Mouse (Mus musculus) testis, postnatal 10 days (tissue): Measurements from ENCODE around the gene Avil.
"Not testable (repeated sequence)": the region's sequence is repeated elsewhere in the genome, so short reads cannot be mapped to it uniquely, and the experiment has no call there.

Source experiments
- DNase-seq: peaks from one replicate; pipeline ENCODE4 v3.0.0; 2021; ENCODE audit warnings: low spot score

Avil gene

DNA sequence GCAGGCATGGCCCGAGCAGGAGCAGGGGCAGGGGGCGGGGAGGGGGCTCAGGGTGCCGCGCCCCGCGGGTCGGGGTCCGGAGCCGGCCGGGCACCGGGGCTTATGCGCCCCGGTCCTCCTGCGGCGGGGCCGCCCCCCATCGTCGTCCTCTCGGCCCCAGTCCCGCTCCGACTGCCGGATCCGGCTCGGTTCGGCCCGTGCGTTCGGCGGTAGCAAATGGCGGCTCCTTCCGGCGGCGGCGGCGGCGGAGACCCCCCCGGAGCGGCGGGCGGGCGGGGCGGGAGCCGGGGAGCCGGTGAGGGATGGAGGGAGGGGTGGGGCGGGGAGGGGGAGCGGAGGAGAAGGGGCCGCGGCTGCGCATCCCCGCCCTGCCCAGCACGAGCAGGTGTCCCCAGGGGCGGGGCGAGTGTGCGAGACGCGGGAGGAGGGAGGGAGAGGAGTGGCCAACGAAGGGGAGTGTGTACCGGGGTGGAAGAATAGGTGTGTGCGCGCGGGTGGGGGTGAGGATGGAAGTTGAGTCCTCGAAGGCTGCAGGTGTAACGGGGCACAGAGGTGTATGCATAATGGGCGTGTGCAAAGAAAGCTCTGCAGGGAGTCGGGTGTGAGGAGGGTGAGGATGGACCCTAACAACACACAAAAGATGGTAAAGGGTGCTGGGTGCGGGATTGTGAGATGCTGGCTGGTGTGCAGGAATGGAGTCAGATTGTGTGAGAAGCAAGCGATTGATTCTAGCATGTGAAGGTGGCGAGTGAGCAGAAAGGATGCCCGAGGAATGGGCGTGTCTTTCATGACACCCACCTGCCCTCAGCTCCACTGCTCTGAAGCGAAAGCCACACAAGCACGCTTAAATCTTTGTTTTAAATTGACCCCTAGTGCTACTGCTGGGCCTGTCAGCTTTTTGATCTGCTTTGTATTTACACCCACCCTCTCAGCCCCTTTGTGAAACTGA lies 59.7 kb downstream of the Avil start, which contains the start of gene March9:
Gene March9 (minus strand): TSS at position 217 of the 949 bp plus-strand sequence.
- peak; percentile 81 for DNase-seq

DNA sequence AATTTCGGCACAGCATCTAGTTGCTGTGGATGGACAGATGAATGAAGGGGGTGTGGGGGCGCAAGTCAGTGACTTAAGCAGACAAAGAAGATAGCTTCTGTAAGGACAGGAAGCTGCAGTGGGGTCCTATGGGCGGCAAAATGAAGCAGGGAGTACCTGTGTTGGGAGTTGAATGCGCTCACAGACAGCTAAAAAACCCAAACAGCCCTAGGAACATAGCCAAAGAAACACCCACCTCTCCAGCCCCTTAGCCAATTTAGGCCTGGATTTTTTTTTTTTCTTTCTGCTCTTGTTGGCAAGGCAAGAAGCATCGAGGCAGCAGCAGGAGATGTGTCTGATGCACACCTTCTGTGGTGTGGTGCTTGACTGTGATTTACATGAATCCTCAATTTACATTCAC lies 60.6 kb downstream of the Avil start:
- no peak for DNase-seq

DNA sequence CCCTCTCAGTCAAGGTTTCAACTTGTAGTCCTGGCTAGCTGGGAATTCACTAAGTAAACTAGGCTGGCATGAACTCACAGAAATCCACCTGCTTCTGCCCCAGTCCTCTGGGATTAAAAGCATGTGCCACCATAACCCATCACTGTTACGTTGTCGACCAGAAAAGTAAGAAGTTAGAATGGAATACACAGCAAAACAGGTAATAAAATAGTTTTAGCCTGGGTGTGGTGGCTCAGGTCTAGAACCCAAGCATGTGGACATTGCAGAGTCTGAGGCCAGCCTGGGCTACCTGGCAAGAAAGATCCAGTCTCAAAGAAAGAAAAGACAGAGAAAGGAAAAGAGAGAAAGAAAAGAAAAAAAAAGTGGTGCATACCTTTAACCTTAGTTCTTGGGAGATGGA lies 61.0 kb downstream of the Avil start:
- no peak for DNase-seq

DNA sequence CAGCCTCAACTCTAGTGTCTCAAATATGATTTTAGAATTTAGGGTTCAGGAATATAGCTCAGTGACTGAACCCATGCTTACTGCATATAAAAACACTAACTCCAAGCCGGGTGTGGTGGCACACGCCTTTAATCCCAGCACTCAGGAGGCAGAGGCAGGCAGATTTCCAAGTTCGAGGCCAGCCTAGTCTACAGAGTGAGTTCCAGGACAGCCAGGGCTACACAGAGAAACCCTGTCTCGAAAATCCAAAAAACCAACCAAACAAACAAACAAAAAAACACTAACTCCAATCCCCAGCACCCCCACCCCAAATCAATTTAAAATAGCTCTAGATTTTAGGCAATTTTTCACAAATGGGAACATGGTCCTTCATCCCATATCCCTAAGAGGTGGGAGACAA lies 61.6 kb downstream of the Avil start:
- DNase-seq = not testable (repeated sequence)

DNA sequence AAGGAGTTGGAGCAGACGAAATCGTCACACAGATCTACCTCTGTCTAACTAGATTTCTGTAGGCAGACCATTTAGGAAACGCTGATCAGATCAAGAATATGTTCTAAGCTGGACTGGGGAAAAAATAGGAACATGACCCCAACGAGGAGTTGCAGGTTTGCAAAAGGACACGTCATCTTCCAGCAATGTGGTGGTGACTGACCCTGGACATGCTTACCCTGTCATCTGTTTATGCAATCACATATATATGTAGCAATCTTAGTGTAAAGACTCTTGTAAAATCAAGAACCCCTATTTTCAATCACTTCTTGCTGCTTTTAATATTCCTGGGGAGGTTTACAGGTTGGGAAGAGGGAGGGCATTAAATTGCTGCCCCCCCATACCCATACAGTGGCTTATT lies 62.0 kb downstream of the Avil start:
- DNase-seq = no peak

DNA sequence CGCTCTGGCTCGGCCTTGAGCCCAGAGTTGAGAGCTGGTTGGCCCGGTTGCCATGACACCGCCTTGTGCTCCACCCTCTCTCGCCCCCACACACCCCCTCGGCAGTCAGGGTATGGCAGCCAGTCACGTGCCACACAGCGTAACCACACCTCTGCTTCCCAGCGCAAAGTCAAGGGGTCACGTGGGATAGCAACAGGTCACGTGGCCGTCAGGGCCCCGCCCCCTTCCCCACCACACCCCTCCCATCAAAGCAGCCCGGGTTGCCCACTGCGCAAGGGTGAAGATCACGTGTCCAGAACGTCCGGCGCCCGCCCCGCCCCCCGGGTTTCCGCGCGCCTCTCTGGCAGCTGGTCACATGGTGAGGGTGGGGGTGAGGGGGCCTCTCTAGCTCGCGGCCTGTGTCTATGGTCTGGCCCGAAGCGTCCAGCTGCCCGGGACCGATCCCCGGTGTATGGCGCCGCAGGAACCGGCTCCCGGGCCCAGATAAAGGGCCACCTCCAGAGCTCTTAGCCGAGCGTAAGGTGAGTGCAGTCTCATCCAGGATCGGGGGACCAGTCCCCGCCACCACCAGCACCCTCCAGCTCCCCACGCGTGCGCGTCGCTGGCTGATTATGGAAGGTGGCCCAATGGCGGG lies 62.8 kb downstream of the Avil start, which contains the start of gene Cdk4:
Gene Cdk4 (plus strand): TSS at position 296 of the 634 bp plus-strand sequence.
- peak; percentile 99 for DNase-seq

DNA sequence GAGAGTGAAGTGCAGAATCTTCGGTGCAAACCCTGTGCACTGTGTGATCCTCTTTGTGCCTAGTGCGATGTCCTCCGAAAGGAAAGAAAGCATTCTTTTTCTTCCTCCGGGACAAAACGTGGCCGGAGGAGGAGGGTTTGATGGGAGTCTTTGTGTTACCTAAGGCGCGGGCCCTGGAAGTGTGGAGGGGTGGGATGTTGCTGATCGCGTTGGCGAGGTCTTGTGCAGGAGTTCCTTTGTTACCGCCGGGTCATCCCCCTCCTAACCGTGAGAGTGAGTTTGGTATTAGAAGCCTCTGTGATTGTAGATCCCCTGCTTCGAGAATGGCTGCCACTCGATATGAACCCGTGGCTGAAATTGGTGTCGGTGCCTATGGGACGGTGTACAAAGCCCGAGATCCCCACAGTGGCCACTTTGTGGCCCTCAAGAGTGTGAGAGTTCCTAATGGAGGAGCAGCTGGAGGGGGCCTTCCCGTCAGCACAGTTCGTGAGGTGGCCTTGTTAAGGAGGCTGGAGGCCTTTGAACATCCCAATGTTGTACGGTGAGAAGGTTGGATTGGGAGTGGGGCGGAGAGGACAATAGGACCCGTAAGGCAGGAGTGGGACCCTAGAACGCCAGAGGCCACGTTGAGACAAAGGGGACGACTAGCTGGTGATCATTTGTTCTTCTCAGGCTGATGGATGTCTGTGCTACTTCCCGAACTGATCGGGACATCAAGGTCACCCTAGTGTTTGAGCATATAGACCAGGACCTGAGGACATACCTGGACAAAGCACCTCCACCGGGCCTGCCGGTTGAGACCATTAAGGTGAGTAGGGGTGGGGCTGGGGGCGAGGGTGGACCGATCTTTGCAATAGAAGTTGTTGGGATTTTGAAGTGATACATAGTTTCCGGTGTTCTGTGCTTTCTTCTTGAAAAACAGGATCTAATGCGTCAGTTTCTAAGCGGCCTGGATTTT lies 63.7 kb downstream of the Avil start:
- DNase-seq = no peak

DNA sequence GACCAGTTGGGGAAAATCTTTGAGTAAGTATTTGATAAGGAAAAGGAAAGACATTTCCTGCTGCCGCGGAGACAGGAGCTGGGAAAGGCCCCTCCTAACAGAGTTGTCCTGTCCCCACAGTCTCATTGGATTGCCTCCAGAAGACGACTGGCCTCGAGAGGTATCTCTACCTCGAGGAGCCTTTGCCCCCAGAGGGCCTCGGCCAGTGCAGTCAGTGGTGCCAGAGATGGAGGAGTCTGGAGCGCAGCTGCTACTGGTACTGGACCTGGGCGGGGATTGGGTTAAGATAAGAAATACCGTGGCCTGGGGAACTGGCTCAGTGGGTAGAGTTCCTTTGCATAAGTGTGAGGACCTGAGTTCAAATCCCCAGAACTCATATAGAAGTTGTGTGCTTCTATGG lies 65.5 kb downstream of the Avil start:
- no peak for DNase-seq

DNA sequence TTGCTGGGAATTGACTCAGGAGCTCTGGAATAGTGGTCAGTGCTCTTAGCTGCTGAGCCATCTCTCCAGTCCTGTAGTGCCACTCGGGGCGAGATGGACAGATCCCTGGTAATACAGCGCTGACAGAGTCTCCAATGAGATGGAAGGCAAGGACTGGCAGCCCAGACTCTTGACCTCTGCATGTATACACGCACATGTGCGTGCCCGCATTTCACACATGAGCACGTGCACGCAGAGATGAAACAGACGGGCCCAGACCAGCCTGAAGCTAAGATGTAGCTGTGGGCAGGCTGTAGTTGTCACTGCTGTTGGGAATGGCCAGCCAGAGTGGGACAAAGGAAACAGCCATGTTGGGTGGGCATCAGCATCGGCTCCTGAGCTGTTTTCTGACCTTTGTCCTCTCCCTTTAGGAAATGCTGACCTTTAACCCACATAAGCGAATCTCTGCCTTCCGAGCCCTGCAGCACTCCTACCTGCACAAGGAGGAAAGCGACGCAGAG lies 66.1 kb downstream of the Avil start:
- DNase-seq = no peak

DNA sequence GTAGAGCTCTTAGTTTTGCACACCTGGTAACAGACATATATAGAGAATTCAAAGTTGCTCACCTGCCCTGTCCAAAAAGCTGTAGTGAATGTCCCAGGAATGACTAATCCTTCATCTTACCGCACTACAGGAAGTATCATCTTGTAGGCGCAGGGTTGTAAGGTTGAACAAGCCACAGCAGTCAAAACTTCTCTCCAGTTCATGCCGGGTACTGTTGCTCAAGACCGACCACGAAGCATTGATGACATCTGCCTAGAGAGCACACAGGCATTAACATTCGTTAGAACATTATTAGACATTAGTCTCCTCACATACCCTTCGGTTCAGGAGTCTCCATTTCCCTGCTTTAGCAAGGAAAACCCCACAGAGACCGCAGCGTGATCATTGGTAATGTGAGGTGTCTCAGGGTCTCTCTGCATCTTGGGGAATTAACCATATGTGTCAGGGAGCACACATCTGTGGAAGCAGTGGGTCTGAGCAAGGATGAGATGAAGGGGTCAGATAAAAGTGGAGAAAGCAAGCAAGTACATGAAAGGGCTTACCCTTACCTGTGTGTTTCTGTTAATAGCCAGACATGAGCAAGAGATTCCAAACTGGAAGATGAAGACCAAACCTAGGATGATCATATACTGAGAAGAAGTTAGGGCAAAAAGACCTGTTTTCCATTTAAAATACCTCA lies 68.0 kb downstream of the Avil start:
- DNase-seq = no peak

DNA sequence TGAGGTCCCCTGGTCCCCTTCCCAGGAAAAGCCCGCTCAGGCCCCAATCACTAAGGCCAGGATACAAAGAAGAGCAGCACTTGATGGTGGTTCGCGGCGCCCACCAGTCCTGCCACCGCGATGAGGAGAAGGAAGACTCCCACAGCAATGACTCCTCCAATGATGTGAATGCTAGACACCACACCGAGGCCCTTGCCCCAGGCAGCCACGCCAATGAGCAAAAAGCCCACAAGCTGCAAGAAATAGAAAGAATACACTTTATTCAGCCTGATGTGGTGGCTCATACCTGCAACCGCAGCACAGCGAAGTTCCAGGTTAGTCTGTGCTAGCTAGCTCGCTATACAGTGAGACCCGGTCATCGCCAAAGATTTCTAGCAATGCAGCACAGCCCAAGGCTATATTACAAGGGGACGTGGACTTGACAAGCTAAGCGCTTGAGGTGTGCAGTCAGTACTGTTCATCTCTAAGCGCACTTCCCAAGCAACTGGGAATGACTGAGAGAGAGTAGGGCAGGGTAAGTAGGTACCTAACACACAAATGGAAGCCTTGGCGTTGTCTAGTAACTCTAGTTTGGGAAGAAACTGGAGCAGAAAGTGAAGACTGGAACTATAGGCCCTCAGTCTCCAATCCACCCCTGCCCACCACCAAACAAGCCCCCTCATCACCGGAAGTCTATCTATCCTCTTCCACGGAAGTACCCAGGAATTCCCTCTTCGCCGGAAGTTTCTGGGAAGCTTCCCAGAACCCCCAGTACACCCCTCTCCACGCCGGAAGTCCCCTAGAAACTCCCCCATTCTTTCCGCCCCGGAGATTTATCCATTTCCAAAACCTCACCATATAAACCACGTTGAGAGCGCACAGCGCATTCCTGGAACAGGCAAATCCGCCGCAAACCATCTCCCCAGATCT lies 69.0 kb downstream of the Avil start:
- no peak for DNase-seq
